Mouse (Mus musculus) cerebellum, adult 8-10 months (tissue): ENCODE results near the gene Txndc8.
A peak's percentile ranks its signal among the peaks of the same experiment; 100 is the strongest.

Experiments used
- DNase-seq: peaks from one replicate; pipeline ENCODE4 v3.0.0; 2022

The Txndc8 gene

GRCm38 (mm10) chr4:58009024-58009423 is at the start of gene Txndc8:
TSS of gene Txndc8 (minus strand) at chr4:58009124.
- no peak for DNase-seq

DNA sequence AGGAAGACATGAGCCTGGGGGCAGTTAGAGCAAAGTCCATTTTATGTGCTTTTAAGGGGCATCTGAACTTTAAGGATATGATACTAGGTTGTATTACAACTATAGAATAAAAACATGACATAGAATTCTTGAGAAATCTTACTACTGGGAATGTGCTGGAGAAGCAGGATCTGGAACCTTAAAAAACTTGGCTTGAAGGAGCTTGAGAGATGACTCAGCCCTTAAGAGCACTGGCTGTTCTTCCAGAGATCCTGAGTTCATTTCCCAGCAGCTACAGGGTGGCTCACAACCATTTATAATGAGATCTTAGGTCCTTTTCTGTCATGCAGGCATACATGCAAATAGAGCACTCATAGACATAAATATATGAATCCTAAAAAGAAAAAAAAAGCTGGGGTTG is 46.7 kb upstream of the Txndc8 start:
- DNase-seq, result no peak

GRCm38 (mm10) chr4:58054441-58054840 is 45.5 kb upstream of the Txndc8 start:
- DNase-seq, result no peak

- no peak for DNase-seq
Measured at GRCm38 (mm10) chr4:58050746-58051145, 41.8 kb upstream of the Txndc8 start.

DNA sequence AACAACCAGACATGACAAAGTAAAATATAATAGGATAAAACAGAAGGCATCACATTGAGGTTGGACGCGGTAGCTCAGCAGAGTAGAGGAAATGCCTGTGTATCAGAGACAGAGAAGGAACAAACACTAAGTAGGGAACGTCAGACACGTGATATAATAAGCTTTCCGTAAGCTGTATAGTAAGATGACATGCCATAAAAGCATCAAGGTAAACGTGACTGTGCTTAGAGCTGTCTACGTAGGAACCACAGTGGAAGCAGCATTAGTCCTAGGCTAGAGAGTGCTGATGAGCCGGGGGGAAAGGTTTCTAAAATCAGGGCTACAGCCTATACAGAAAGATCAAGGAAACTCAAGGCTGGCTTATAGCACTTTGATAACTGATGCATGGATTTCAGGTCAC is 41.4 kb upstream of the Txndc8 start:
- no peak for DNase-seq

GRCm38 (mm10) chr4:58044833-58045232 is 35.9 kb upstream of the Txndc8 start:
- no peak for DNase-seq

DNA sequence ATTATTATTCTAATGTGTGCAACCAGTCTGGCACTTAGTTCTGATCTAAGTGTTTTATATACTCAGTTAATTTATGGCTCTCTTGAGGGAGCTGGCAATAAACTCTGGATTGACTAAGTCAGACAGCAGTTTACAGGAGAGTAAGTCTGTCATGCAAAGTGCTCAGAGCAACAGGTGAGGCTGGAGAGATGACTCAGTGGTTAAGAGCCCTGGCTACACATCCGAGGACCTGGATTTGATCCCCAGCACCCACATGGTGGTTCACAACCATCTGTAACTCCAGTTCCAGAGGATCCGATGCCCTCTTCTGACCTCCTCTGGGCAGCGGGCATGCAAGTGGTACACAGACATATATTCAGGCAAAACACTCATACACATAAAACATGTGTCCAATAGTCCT is 35.4 kb upstream of the Txndc8 start:
- DNase-seq, result no peak

DNA sequence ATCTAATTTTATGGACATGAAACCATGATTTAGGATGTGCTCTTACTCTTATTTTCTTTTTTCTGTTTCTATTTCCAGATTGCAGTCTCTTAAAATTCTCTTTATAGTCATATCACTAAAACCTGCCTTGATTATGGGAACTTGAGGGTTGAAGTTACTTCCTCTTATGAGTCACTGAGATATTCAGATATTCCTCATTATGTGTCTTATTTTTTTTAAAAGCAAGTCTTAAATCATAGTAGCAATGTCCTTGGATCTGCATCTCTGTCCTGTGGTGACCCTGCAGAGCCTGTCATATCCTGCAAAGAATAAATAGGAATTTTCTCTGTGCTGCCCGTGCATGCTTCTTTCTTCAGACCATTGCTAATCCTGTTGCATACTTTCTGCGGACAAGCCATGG is 31.2 kb upstream of the Txndc8 start:
- no peak for DNase-seq

- no peak for DNase-seq
Measured at GRCm38 (mm10) chr4:58037096-58037705, 28.3 kb upstream of the Txndc8 start.

DNA sequence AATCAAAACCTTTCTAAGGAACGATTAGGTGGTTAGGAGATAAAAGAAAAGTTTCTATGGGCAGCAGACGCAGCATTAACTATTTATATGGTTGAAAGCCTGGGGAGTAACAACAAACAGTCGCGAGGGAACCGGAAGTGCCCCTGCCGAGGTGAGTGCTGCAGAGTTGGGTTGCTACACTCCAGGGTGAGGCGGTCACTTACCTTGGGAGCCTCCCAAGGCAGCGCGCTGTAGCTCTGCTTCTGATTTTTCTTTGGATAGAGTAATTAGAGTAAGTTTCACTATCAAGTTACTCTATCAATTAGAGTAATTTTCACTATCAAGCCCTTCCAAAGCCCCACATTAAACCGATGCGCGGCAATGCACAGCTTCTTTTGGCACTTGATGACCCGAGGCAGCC is 25.7 kb upstream of the Txndc8 start:
- DNase-seq, result no peak

DNA sequence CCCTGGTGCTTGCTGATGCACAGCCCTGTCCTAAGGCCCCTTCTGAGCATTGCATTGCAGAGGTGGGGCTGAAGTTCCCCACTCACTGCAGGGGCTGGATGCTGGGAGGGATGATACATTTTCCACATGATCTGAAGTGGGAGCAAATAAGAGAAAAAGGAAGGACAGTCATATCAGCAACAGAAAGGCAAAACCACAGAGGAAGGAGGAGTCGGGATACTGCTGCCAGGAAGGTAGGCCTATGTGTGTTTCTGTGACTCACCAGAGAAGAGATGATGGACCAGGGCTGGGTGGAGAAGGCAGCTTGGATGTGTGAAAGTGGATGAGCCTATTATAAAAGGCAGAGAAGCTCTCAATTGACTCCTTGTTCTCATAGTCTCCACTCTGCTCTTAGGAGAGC is 23.8 kb upstream of the Txndc8 start:
- no peak for DNase-seq

DNA sequence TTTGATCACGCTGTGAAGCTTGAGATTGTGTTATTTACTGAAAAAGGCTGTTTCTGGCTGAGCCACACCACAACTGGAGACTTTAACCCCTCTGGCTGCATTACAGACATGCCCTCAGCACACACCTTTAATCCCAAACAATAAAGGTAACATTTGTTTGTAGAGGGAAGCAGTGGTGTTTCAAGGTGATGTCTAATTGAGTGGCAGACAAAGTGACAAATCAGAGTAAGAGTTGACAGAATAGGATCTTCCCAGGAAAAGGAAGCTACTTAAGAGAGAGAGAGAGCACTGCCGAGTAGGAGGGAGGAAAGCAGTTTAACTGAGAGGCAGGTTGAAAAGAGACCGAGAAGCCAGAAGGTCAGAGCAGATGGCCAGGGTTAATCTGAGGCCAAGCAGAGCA is 5.4 kb downstream of the Txndc8 start:
- DNase-seq, result no peak

- no peak for DNase-seq
Measured at GRCm38 (mm10) chr4:57991425-57991824, 17.5 kb downstream of the Txndc8 start.

GRCm38 (mm10) chr4:57974400-57975117 is 34.4 kb downstream of the Txndc8 start:
- no peak for DNase-seq

GRCm38 (mm10) chr4:57973592-57974268 is 35.2 kb downstream of the Txndc8 start:
- DNase-seq, result no peak

GRCm38 (mm10) chr4:57970285-57970684 is 38.6 kb downstream of the Txndc8 start:
- no peak for DNase-seq

DNA sequence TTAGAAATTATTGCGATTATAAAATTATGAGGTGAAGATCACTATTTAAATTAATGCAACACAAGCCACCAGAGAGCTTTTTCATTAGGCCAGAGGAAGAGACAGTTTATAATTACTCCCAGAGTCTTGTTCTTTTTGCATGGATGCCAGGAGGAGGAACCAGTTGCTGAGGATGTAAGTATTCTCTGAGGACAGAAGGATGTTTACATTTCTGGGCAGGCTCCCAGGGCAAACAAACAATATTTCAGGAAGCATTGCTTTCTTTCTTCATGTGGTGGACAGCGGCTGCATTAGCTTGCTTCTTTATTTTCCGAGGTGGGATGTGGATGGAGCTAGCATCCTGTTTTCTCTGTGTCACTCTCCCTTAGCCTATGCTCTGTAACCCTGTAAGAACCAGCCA is 41.7 kb downstream of the Txndc8 start:
- DNase-seq, result no peak

GRCm38 (mm10) chr4:57965516-57965915 is 43.4 kb downstream of the Txndc8 start:
- no peak for DNase-seq

DNA sequence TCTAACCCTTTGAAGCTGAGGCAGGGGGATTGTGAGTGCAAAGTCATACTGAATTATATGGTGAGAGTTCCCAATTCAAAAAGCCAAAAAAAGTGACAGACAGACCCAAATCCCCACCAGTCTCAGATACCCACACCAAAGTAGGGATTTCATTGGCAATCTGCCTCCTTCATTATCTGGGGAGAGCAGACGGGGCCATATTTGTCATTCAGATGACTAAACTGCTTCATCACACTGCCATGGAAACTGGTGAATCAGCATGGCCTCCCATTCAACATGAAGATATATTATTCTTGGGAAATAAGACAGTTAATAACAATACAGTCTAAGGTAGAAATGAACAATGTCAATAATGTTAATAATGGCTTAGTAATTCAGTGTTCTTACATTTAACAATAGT is 44.8 kb downstream of the Txndc8 start:
- DNase-seq, result no peak

DNA sequence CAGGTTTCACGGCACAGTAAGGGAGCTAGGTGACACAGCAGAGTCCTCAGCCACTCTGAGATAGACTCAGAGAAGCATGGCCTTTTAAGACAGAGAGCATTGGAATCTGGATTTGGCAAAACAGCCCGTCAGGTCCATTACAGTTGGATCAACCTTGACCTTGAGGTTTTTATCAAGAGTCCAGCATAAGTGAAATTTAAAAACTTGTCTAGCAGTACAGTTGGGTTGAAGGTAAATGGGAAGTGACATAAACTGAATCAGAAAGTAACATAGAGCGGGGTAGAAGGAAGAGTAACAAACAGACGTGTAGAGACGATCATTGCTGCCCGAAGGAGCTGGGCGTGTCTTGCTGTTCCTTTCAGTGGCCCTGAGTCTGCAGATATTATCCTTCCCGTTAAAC is 49.9 kb downstream of the Txndc8 start:
- no peak for DNase-seq

DNA sequence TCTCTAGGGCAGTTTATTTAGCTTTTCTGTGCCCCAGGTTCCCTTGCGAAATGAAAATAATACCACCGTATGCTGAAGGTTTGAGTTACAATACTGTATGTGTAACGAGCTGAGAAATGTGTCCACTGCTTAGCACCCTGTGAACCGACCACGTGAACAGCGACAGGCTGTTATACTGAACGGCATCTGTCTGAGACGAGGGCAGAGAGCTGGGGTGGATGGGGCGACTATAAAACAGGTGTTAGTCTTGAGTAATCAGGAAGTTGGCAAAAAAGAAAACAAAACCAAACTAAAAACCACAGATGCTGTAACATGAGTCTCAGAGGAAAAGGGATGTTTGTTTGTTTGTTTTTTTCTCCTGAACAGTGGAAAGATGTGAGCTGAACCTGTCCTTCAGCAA is 50.8 kb downstream of the Txndc8 start:
- peak; percentile 2 for DNase-seq

DNA sequence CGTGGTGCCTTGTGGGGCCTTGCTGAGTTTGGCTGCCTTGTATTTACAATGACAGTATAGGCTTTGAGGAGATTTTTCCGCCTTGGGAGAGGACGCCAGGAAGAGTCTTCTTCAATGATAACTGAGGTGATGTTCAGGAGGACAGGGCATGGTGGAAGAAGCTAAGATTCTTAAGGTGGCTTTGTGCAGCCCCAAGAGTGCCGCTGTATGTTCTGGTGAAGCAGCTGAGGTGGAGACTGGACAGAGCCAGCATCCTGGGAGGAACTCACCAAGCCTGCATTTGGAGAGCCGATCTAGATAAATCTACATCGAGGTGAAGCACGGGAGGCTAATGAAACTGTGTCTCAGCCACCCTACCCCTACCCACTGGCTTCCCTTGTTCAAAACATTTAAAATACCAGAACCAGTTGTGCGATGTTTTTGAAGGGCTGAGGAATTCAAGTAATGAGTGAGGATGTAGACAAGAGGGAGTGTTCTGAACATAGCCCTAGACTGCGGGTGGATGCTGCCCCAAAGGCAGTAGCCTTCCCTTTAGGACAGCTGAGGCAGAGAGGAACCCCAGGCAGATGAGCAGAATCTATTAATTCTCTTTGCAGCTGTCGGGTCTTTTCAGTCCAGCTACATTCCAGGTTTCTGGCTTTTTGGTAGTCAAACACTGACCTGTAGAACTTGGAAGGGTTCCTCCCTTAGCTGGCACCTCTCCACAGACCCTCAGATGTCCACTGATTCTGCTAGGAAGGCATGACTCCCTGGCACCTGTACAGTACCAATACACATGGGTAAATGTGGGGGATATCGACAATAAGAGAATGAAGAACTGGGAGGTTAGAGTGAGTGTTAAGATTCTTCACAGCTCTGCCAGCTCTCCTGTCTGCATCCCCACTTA is 51.5 kb downstream of the Txndc8 start:
- peak; percentile 8 for DNase-seq
